Mouse (Mus musculus): ENCODE measurements around the gene Ints7. TPM values are rescaled to one million over a fixed set of nuclear protein-coding genes. Genes with fewer than 3 reads are reported as not detected.

Gene Ints7
- total RNA-seq, 2 experiments from 2014 or later: 23.9 to 28.1 TPM

- no peak for DNase-seq (ENCODE audit: low spot score in 2 of 2)
These were observed 53.2 kb downstream of the Ints7 start for GRCm38 (mm10) chr1:191628457-191629169.

DNA sequence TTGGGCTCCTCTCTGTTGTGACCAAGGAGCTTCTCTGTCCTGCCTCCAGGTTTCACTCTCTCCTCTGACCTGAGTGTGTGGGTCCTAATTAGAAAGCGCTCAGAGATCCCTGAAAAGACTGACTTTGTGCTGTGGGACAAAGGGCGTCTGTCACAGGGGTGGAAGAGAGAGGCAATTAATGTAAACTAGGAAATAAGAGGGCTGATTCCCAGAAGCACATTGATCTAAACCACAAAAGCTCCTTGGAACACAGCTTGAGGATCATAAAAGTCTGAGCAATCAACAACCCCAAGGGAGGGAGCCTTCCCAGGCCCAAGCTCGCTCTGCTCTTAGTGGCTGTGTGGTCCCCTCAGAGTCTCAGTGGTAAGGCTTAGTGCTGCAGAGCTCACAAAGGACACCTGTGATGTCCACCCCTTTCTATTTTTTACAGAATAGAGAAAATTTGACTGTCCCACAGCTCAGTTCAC, 53.8 kb downstream of the Ints7 start:
- DNase-seq (ENCODE audit: low spot score in 2 of 2): no peak

DNA sequence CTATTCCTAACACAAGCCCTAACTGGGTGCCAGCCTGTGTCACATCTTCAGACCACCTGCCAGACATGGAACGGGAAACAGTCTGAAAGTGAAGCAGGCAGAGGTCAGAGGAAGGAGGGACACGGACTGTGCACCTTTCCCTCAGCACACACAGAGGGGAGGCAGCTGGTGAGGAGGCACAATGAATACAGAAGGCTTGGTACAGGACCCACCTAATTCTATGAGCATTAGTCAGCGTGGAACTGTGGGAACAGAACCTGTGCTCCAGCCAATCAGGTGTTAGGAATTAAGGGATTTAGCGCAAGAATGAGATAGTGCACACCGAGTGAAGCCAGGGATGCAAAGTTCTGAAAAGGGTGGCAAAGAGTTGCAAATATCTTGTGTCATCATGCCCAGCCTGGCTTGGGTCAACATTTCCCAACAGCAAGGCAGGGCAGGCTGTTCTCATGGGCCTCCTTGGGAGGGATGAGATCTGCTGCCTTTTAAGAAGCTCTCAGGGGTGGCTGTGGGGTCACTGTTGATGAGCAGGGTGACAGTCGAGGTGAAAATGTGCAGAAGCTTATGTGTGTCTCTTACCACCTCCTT, 57.2 kb downstream of the Ints7 start:
- no peak for DNase-seq (ENCODE audit: low spot score in 2 of 2)

GRCm38 (mm10) chr1:191634116-191634515, 58.7 kb downstream of the Ints7 start:
- no peak for DNase-seq (ENCODE audit: low spot score in 2 of 2)

DNA sequence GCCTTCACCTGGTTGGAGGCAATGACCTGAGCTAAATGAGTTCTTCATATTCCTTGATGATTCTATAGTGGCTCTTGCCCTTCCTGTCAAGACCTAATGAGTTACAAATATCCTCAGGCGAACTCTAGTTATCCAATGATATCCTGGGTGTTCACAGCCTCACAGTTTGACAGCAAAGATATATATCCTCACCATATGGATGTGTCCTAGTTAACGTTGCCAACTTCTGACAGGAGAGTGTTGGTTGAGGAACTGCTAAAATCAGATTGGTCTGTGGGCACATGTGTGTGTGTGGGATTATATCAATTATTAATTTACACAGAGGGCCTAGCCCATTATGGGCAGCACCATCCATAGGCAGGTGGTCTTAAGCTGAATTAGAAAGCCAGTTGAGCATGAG, 63.0 kb downstream of the Ints7 start:
- no peak for DNase-seq (ENCODE audit: low spot score in 2 of 2)

DNA sequence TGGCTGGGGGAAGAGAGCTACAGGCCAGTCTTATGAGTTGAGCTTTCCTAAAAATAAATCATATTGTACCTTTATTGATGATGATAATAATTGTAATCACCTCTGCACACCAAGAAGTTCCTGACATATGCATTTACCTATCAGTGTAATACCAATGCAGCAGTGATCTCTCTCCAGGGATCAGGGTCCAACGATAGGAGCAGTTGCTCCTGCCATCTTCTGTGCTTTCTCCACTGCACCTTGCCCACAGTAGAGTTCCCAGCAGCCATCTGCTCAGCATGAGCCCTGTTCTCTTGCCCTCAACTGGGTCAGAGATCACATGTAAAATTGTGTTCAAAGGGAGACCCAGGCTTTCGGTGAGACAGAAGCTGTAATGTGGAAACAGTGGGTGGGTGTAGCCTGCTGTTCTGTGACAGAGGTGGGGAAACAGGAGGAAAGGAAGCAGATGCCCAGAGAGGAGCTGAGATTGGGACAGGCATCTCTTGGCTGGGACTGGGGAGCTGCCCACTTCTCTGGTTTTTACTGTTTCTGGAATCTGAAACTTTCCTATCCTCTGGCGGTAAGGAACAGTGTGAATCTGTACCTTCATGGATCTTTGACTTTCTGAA, 63.9 kb downstream of the Ints7 start:
- no peak for DNase-seq (ENCODE audit: low spot score in 2 of 2)

DNA sequence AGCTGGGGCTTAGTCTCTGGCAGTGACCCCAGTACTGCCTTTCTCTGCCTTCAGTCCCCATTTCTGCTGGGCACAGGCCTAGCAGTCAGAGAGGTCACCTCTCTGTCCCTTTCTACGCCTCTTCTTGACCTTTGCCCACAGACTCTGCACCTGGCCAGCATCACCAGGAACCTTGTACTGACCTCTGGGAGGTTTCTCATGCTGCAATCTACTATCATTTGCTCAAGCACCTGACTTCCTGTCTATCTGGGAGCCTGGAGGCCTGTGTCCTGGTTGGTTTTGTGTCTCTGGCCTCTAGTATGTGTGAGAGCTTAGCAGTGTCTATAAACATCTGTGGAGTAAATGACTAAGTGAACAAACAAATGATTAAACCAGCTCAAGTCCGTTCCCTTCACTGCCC, 64.7 kb downstream of the Ints7 start:
- no peak for DNase-seq (ENCODE audit: low spot score in 2 of 2)

- DNase-seq (ENCODE audit: low spot score in 2 of 2): no peak
These were observed 65.4 kb downstream of the Ints7 start for GRCm38 (mm10) chr1:191640848-191641247.

DNA sequence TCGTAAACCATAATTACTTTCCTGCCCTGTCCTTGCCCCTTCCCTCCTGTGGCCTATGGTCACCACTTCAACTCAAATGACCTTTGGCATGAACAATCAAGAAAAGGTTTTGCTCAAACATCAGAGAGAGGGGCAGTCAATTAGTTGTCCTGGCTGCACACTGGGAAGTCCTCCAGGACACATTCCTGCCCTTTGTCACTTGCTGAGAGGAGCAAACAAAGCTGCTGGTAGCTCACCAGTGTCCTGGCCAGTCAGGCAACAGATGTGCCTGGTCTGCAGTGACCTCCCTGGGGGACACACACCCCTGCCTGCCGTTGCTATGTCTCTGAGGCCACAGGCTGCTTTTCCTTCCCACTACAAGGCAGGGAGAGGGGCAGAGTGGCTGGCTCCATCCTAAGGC, 66.0 kb downstream of the Ints7 start:
- DNase-seq (ENCODE audit: low spot score in 2 of 2): no peak

- no peak for DNase-seq (ENCODE audit: low spot score in 2 of 2)
These were observed 67.5 kb downstream of the Ints7 start for GRCm38 (mm10) chr1:191642903-191643302.

DNA sequence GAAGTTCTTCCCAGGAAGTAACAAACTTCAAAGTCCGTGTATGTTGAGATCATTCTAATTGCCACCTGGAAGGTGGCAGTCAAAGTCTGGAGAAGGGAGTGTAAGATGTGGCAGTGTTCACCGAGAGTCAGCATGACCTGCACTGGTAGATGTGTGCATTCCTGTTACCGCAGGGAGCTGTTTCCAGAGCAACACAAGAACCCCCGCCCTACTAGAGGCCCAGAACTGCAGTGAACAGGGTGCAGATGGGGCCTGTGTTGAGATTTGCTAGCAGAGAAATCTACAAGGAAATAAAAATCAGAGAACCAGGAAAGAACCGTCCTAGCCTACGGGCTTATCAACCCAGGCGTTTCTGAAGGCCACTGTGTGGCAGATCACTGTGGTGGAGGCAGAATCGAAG, 70.5 kb downstream of the Ints7 start:
- no peak for DNase-seq (ENCODE audit: low spot score in 2 of 2)

DNA sequence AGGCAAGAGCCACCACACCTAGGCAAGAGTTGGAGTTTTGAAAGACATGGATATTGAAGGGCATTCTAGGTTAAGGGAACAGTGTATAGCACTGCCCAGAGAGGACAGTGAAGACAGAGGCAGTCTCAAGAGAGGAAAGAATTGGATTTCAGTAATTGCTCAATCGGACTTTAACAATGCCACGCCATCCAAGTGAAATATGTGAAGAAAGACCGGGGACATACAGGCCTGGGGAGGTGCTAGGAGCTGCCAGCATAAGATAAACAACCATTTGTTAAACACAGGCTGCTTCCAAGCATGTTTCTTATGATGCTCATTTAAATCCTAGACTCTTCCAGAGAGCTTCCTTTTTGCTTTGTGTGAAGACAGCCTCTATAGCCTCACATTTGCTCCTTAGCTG, 72.2 kb downstream of the Ints7 start:
- DNase-seq (ENCODE audit: low spot score in 2 of 2): no peak

- DNase-seq (ENCODE audit: low spot score in 2 of 2): no peak
These were observed 84.0 kb downstream of the Ints7 start for GRCm38 (mm10) chr1:191659441-191659840.

DNA sequence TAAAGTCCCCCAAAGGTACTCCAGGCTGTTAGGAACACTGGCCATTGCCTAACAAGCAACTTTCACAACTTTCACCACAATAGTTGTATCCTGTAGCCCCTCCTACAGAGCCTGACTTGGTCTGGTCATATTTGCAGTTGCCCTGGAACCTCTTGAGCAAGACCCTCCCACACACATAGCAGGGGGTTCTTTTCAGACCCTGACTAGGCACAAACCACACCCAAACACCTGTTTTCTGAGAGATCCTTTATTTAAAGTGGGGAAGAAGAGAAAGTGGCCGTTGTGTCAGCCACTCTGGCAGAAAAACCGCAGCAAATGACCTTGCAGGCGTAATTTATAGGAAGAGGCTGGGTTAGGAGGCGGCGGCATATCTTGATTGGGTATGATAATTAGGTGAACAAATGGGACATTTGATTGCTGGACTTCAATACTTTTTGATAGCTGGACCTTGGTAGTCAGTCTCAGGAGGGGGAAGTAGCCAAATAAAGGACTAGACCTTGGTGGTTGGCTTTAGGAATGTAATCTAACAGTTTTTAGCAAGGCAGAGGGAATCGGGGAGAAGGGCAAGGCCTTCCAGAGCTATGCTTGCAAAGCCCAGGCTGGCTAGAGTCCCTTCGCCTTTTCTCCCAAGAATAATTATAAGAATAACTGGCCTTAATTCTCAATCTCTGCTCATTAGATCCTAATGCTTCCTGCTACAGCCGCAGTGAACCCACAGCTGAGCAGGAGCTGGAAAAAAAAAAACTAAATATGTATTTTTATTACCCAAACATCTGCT, 85.8 kb downstream of the Ints7 start:
- no peak for DNase-seq (ENCODE audit: low spot score in 2 of 2)

DNA sequence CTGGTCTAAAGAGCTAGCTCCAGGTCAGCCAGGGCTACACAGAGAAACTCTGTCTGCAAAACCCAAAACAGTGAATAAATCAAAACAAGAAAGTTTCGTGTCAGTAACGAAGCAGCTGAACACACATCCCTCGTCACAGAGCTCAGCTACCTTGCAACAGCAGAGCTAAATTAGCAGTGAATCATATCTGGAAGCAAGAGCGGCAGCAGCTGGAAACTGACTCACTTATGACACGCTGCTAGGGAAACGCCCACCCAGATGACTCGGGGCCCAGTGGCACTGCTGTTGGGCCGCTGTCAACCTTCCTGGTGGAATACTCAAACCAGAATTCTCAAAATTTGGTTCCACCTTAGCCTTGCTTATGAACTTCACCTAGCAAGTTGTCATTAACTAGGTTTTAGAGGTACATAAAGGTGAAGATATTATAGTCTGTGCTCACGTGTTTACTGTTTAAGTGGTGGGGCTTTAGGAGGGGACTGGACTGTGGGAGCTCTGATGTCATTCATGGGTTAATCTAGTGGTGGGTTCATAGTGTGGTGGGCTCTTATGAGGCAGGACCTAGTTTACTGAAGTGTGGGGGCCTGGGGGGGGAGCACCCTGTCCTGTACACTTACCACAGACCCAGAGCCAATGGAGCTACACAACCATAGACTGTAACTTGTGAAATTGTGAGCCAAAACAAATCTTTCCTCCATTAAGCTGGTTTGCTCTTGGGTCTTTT, 86.9 kb downstream of the Ints7 start:
- no peak for DNase-seq (ENCODE audit: low spot score in 2 of 2)

DNA sequence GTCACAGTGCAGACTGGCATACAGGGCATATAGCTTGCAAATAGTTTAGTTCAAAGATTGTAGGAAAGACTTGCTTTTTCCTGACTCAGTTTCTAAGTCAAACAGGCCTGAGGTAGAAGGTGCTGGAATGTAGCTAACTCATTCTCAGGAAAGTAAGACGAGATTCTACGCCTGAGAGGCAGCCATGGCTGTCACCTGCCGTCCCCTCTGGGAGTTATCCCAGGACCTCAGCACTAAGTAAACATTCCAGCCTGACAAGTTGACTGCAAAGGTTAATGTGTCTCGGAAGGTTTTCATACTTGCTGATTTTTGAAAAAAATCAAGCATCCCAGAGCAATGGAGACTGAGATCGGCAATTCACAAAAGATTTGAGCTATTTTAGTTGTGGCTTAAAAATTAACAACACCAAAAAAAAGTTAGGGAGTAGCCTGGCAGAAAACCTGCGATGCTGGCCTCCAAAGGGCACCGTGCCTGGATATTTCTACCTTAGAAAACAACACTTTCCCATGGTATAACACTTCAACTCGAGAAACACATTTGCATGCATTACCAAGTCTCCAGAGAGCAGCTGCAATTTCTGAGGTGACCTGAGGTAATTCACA, 87.6 kb downstream of the Ints7 start:
- no peak for DNase-seq (ENCODE audit: low spot score in 2 of 2)

DNA sequence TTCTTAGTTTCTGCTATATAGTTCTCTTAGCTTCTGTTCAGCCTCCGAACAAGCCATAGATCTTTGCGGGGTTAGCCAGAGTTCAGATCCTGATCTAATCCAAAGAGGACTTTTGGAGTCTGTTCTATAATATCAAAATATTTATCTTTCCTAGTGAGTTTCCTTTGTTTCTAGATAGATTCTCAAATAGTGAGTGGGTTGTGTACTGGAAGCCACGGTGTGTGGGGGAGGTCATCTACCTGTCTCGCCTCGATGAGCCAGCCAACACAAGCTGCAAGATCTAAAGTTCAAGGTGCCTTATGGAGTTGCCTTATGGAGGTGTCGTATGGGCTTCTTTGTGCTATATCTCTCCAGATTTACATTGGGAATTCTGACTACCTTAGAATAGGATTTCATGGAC, 88.2 kb downstream of the Ints7 start:
- no peak for DNase-seq (ENCODE audit: low spot score in 2 of 2)

GRCm38 (mm10) chr1:191666351-191666750, 90.9 kb downstream of the Ints7 start:
- DNase-seq (ENCODE audit: low spot score in 2 of 2): no peak

DNA sequence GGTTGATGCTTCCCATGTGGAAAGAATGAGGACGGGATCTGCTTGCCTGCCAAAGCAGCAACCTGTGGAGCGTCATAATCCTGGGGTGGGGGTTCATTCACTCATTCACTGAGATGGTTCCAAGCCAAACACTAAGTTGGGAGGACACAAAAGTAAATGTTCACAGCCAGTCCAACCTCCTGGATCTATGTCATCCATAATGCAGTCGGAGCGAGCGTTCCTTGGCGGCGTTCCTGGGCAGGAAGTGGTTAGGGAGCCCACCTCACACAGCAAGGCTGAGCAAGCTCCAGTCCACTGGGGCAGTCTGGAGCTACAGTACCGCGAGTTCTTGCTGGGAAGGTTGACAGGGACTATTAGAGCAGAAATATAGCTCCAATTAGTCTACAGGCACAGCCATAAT, 92.6 kb downstream of the Ints7 start:
- no peak for DNase-seq (ENCODE audit: low spot score in 2 of 2)

Data from layer of hippocampus, postnatal 14 days (tissue).